Mouse (Mus musculus) thymus, adult 2 months (tissue): Measurements from ENCODE around the gene Pip4k2c.

ENCODE experiments used
- CTCF ChIP-seq: fragments of 200-500 bp; IDR thresholded peaks from 2 replicates; pipeline ENCODE4 v1.5.1; 2012; ENCODE audit warnings: mild to moderate bottlenecking, control low read depth, low read length, moderate library complexity, borderline replicate concordance; ENCODE audit not compliant: control insufficient read depth, poor library complexity, insufficient read depth; ENCODE audit errors: extremely low read depth
- POLR2A ChIP-seq: fragments of 200-500 bp; IDR thresholded peaks from 2 replicates; pipeline ENCODE4 v1.6.1; 2012; ENCODE audit warnings: mild to moderate bottlenecking, low read length, control low read depth, moderate library complexity; ENCODE audit not compliant: control insufficient read depth, poor library complexity, insufficient read depth; ENCODE audit errors: extremely low read depth

DNA sequence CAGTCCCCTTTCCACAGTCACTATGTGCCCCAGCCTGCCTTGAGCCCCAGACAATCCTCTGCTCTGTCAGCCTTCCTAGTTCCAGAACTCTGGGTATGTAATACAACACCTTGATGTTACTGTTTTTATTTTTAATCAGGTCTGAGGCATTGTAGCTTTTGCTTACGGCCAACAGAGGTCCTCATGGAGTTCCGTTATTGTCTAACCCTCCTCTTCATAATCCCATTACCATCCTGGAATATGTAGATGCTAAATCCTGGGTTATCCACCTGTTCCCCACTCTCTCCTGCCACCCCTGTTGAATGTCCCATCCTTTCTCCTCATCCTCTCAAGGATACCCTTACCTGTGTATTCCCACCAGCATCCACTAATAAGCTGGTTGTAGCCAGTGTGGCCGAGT, 35.2 kb downstream of the Pip4k2c start:
- TF ChIP-seq CTCF = no peak
- no peak for TF ChIP-seq POLR2A
